Mouse (Mus musculus) hindbrain, embryonic 13.5 days (tissue): ENCODE measurements around the gene Tfpi. TPM values are rescaled to one million over a fixed set of nuclear protein-coding genes. Genes with fewer than 3 reads are reported as not detected.

ENCODE experiments used
- ATAC-seq: fragments of 200-750 bp; cut with Nextera tagmentation; 2 replicates; pipeline ENCODE4 v1.8.0; 2017; ENCODE audit warnings: moderate TSS enrichment; ENCODE audit not compliant: low FRiP score
- H3K27ac ChIP-seq: fragments of 300-500 bp; sonication (generic); 2 replicates; pipeline ENCODE4 v1.5.1; 2015; ENCODE audit warnings: inconsistent platforms, mild to moderate bottlenecking, moderate library complexity
- H3K27me3 ChIP-seq: fragments of 300-500 bp; sonication (generic); 2 replicates; pipeline ENCODE4 v1.6.1; 2015; ENCODE audit warnings: mild to moderate bottlenecking, inconsistent platforms
- H3K36me3 ChIP-seq: fragments of 300-500 bp; sonication (generic); 2 replicates; pipeline ENCODE4 v1.6.1; 2015; ENCODE audit warnings: mild to moderate bottlenecking, inconsistent platforms
- H3K4me1 ChIP-seq: fragments of 300-500 bp; sonication (generic); replicated peaks from 2 replicates; pipeline ENCODE4 v1.6.1; 2015; ENCODE audit warnings: inconsistent platforms
- H3K4me2 ChIP-seq: fragments of 300-500 bp; sonication (generic); 2 replicates; pipeline ENCODE4 v1.6.1; 2015; ENCODE audit warnings: inconsistent platforms, mild to moderate bottlenecking, moderate library complexity
- H3K4me3 ChIP-seq: fragments of 300-500 bp; sonication (generic); 2 replicates; pipeline ENCODE4 v1.5.1; 2015; ENCODE audit warnings: mild to moderate bottlenecking, inconsistent platforms
- H3K9ac ChIP-seq: fragments of 300-500 bp; sonication (generic); 2 replicates; pipeline ENCODE4 v1.6.1; 2015; ENCODE audit warnings: mild to moderate bottlenecking, inconsistent platforms
- H3K9me3 ChIP-seq: fragments of 300-500 bp; sonication (generic); 2 replicates; pipeline ENCODE4 v1.6.1; 2016; ENCODE audit warnings: inconsistent platforms
- WGBS: fragments of 180-500 bp; shearing (Covaris S2); methylation state at CpG from one replicate; pipeline ENCODE4 v1.1.7; 2015; 5-methylcytosine and 5-hydroxymethylcytosine counted together
- polyA plus RNA-seq: library from polyadenylated mRNA; unstranded; fragments of >200 nt; fragmentation: Nextera tagmentation; extraction: Ambion mirVana; gene quantifications from 2 replicates; pipeline ENCODE4 v1.2.1, GENCODE M21; 2015

Gene Tfpi
- polyA plus RNA-seq, 1 experiment from 2014 or later, result 19.7 TPM

GRCm38 (mm10) chr2:84383828-84384227, 92.7 kb downstream of the Tfpi start:
- ATAC-seq, result no peak
- H3K36me3 ChIP-seq, result no peaks in the 10 kb centered on the region

More at GRCm38 (mm10) chr2:84383828-84384227, 92.7 kb downstream of the Tfpi start:
- Histone ChIP-seq H3K9ac (no peak overlapping the region), H3K27ac (no peak overlapping the region), H3K27me3 (no peaks in the 10 kb centered on the region), H3K9me3 (no peaks in the 10 kb centered on the region), H3K4me2 (no peak overlapping the region), H3K4me1 (no peaks in the 10 kb centered on the region), H3K4me3 (no peak overlapping the region)
- 82% methylated on average over 4 of the region's 4 CpGs for WGBS

Other genes with a start within 250 kb of the Tfpi start
- 12.5 and 14.2 TPM in 2 replicates for gene Calcrl, start 51.4 kb downstream of the Tfpi start, polyA plus RNA-seq
- 38.6 and 39.2 TPM in 2 replicates for gene Ctnnd1, start 174.0 kb upstream of the Tfpi start, polyA plus RNA-seq
- 0.28 and 0.29 TPM in 2 replicates for gene Btbd18, start 182.3 kb upstream of the Tfpi start, polyA plus RNA-seq
- 217 and 222 TPM in 2 replicates for gene Selenoh, start 194.0 kb upstream of the Tfpi start, polyA plus RNA-seq
- gene Gm28635, start 201.3 kb upstream of the Tfpi start, polyA plus RNA-seq, result not detected in 2 replicates
- 52.1 and 53.5 TPM in 2 replicates for gene Med19, start 201.6 kb upstream of the Tfpi start, polyA plus RNA-seq
- 256 and 260 TPM in 2 replicates for gene Tmx2, start 202.4 kb upstream of the Tfpi start, polyA plus RNA-seq
- gene Zdhhc5, start 238.4 kb upstream of the Tfpi start, polyA plus RNA-seq, result 17.2 and 18.5 TPM in 2 replicates